Mouse (Mus musculus) heart, adult 2 months (tissue): ENCODE results near the gene Fgd1.

Experiments used
- CTCF ChIP-seq: fragments of 200-600 bp; IDR thresholded peaks from 2 replicates; pipeline ENCODE4 v1.8.1; 2022; ENCODE audit warnings: antibody characterized with exemption, mild to moderate bottlenecking, moderate library complexity
- EP300 ChIP-seq: fragments of 200-500 bp; IDR thresholded peaks from 2 replicates; pipeline ENCODE4 v1.6.1; 2011; ENCODE audit warnings: low read depth, low read length, control low read depth; ENCODE audit not compliant: insufficient read depth
- POLR2A ChIP-seq: fragments of 200-500 bp; IDR thresholded peaks from 2 replicates; pipeline ENCODE4 v1.6.1; 2011; ENCODE audit warnings: mild to moderate bottlenecking, low read depth, low read length, control low read depth; ENCODE audit not compliant: insufficient read depth

- TF ChIP-seq EP300 (no peak), POLR2A (no peak), CTCF (no peak)
These were observed 371 bp downstream of the Fgd1 start for GRCm38 (mm10) chrX:151046321-151046720.
